Comparison of ENCODE assay signal across 8 mouse cellular contexts in genomic region chr4:85096682-85097081, GRCm38 (mm10).
DNase-seq lines count a peak whose midpoint lies in the region; ATAC-seq and TF ChIP-seq lines count a peak whose summit lies in the region.

No protein-coding gene starts in this region.

- H3K36me3 ChIP-seq in testis, adult 2 months (ENCODE audit: control insufficient read depth, insufficient read depth, low read length), result no peaks in the 10 kb centered on the region
- H3K36me3 ChIP-seq in embryonic facial prominence, embryonic 11.5 days (replicated peaks; ENCODE audit: control insufficient read depth, insufficient read depth, low read depth, low read length), result no peaks in the 10 kb centered on the region; the same call in 1 of the 2 replicates
- H3K36me3 ChIP-seq in hindbrain, embryonic 14.5 days (replicated peaks; ENCODE audit: control insufficient read depth, insufficient read depth), result no peaks in the 10 kb centered on the region
- no peaks in the 10 kb centered on the region for H3K36me3 ChIP-seq in neural tube, embryonic 11.5 days (ENCODE audit: control insufficient read depth, insufficient read depth, low read length)

- WGBS in embryonic facial prominence, embryonic 11.5 days, result 15% methylated on average over 7 of the region's 7 CpGs
- 13% methylated on average over 7 of the region's 7 CpGs for WGBS in hindbrain, embryonic 14.5 days
- 14% methylated on average over 7 of the region's 7 CpGs for WGBS in neural tube, embryonic 11.5 days

- TF ChIP-seq CTCF in testis, adult 2 months (IDR thresholded peaks at IDR 0.05; ENCODE audit: control insufficient read depth, insufficient read depth, insufficient replicate concordance, low read depth, low read length), result peak; percentile 86; the same call in 1 of the 2 replicates

- no peak overlapping the region for H3K4me2 ChIP-seq in embryonic facial prominence, embryonic 11.5 days (ENCODE audit: low read depth, low read length)
- H3K4me2 ChIP-seq in hindbrain, embryonic 14.5 days (replicated peaks), result no peak overlapping the region
- H3K4me2 ChIP-seq in neural tube, embryonic 11.5 days (ENCODE audit: low read depth), result no peak overlapping the region

- no peak for ATAC-seq in embryonic facial prominence, embryonic 11.5 days (replicated peaks; ENCODE audit: insufficient number of reproducible peaks, low FRiP score, low TSS enrichment, low read depth)
- peak; percentile 73; the same call in 1 of the 2 replicates for ATAC-seq in hindbrain, embryonic 14.5 days (ENCODE audit: low FRiP score)
- ATAC-seq in neural tube, embryonic 11.5 days (ENCODE audit: insufficient read depth, low FRiP score, low TSS enrichment), result peak; percentile 79

- H3K27me3 ChIP-seq in testis, adult 2 months (ENCODE audit: control insufficient read depth, insufficient read depth, low read length), result no peaks in the 10 kb centered on the region
- H3K27me3 ChIP-seq in embryonic facial prominence, embryonic 11.5 days (ENCODE audit: control insufficient read depth, insufficient read depth, low read length), result no peaks in the 10 kb centered on the region
- no peaks in the 10 kb centered on the region for H3K27me3 ChIP-seq in hindbrain, embryonic 14.5 days (ENCODE audit: control insufficient read depth, insufficient read depth, low read length)
- H3K27me3 ChIP-seq in neural tube, embryonic 11.5 days (ENCODE audit: control insufficient read depth, insufficient read depth, low read length), result no peaks in the 10 kb centered on the region

- H3K9ac ChIP-seq in embryonic facial prominence, embryonic 11.5 days (replicated peaks; ENCODE audit: low read length), result no peak overlapping the region
- no peak overlapping the region for H3K9ac ChIP-seq in hindbrain, embryonic 14.5 days
- H3K9ac ChIP-seq in neural tube, embryonic 11.5 days (ENCODE audit: low read length), result no peak overlapping the region

- no peaks in the 10 kb centered on the region for H3K4me1 ChIP-seq in testis, adult 2 months (ENCODE audit: control insufficient read depth, insufficient read depth, low read length)
- no peaks in the 10 kb centered on the region for H3K4me1 ChIP-seq in embryonic facial prominence, embryonic 11.5 days (ENCODE audit: control insufficient read depth, insufficient read depth, low read length)
- H3K4me1 ChIP-seq in hindbrain, embryonic 14.5 days (replicated peaks; ENCODE audit: control insufficient read depth, insufficient read depth, low read length), result no peaks in the 10 kb centered on the region
- H3K4me1 ChIP-seq in neural tube, embryonic 11.5 days (ENCODE audit: control insufficient read depth, insufficient read depth, low read length), result no peaks in the 10 kb centered on the region

- intact Hi-C loops in left cerebral cortex, postnatal 25 days (cut with DNase I), result loop anchor here (1.0 to 10.0 kb wide), 3 partner anchors 220 to 1032 kb away; no protein-coding TSS in a partner anchor

- no peak overlapping the region for H3K27ac ChIP-seq in testis, adult 2 months (ENCODE audit: control insufficient read depth, insufficient read depth, low read depth, low read length)
- no peak overlapping the region for H3K27ac ChIP-seq in embryonic facial prominence, embryonic 11.5 days (replicated peaks; ENCODE audit: low read depth, low read length)
- no peak overlapping the region for H3K27ac ChIP-seq in hindbrain, embryonic 14.5 days
- H3K27ac ChIP-seq in neural tube, embryonic 11.5 days (ENCODE audit: low read depth, low read length), result no peak overlapping the region

- no peak for TF ChIP-seq POLR2A in testis, adult 2 months (IDR thresholded peaks at IDR 0.05; ENCODE audit: control insufficient read depth, low read depth, low read length)

- no peak for DNase-seq in testis, postnatal 14 days (ENCODE audit: low spot score)
- peak; percentile 32 to 71 for DNase-seq in adrenal gland, postnatal 36 days
- peak; percentile 86 for DNase-seq in embryonic facial prominence, embryonic 11.5 days (ENCODE audit: low spot score)
- DNase-seq in hindbrain, embryonic 14.5 days (ENCODE audit: low spot score), result peak; percentile 82
- DNase-seq in left cerebral cortex, postnatal 25 days (ENCODE audit: low spot score in 2 of 2), result peak; percentile 38 to 50
- peak; percentile 75 for DNase-seq in neural tube, embryonic 11.5 days (ENCODE audit: low spot score)
- peak; percentile 82 for DNase-seq in thymus, postnatal 4 days

- no peak overlapping the region for H3K4me3 ChIP-seq in testis, adult 2 months (ENCODE audit: control insufficient read depth, low read depth, low read length)
- H3K4me3 ChIP-seq in embryonic facial prominence, embryonic 11.5 days (ENCODE audit: low read depth, low read length), result no peak overlapping the region
- H3K4me3 ChIP-seq in hindbrain, embryonic 14.5 days (replicated peaks; ENCODE audit: low read length), result no peak overlapping the region
- H3K4me3 ChIP-seq in neural tube, embryonic 11.5 days (ENCODE audit: low read depth, low read length), result no peak overlapping the region

- no peaks in the 10 kb centered on the region for H3K9me3 ChIP-seq in embryonic facial prominence, embryonic 11.5 days (replicated peaks; ENCODE audit: control insufficient read depth, low read length)
- H3K9me3 ChIP-seq in hindbrain, embryonic 14.5 days (ENCODE audit: control insufficient read depth, low read length), result no peaks in the 10 kb centered on the region
- no peaks in the 10 kb centered on the region for H3K9me3 ChIP-seq in neural tube, embryonic 11.5 days (ENCODE audit: control insufficient read depth, low read length)
